Mouse (Mus musculus) bone marrow, adult 2 months (tissue): ENCODE results near the gene Hpse2. TPM values are rescaled to one million over a fixed set of nuclear protein-coding genes. Genes with fewer than 3 reads are reported as not detected.
A peak's percentile ranks its signal among the peaks of the same experiment; 100 is the strongest.

Source experiments
- H3K27ac ChIP-seq: fragments of 200-500 bp; 2 replicates; pipeline ENCODE4 v1.5.1; 2012; ENCODE audit warnings: low read depth, mild to moderate bottlenecking, control low read depth, inconsistent platforms, low read length; ENCODE audit not compliant: control insufficient read depth, poor library complexity, insufficient read depth
- H3K4me1 ChIP-seq: fragments of 200-500 bp; 2 replicates; pipeline ENCODE4 v1.6.1; 2011; ENCODE audit warnings: low read length; ENCODE audit not compliant: control insufficient read depth, insufficient read depth
- H3K4me3 ChIP-seq: fragments of 200-500 bp; replicated peaks from 2 replicates; pipeline ENCODE3; 2011; ENCODE audit warnings: mild to moderate bottlenecking, low read depth, low read length, control low read depth; ENCODE audit not compliant: control insufficient read depth
- CTCF ChIP-seq: fragments of 200-500 bp; IDR thresholded peaks from 2 replicates; pipeline ENCODE4 v1.5.1; 2011; ENCODE audit warnings: low read length, control low read depth; ENCODE audit not compliant: control insufficient read depth, insufficient read depth
- POLR2A ChIP-seq: fragments of 200-500 bp; IDR thresholded peaks from 2 replicates; pipeline ENCODE4 v1.6.1; 2011; ENCODE audit warnings: low read depth, mild to moderate bottlenecking, control low read depth, low read length, borderline replicate concordance; ENCODE audit not compliant: control insufficient read depth
- WGBS: fragments of 180-500 bp; shearing (Covaris S2); methylation state at CpG from one replicate; pipeline ENCODE4 v1.1.7; 2018; 5-methylcytosine and 5-hydroxymethylcytosine counted together
- polyA plus RNA-seq: library from polyadenylated mRNA; stranded (reverse); fragments of >200 nt; gene quantifications from 2 replicates; pipeline ENCODE4 v1.2.4, GENCODE M21; 2011; ENCODE audit warnings: low replicate concordance; ENCODE audit not compliant: missing spikeins, insufficient read depth, insufficient read length

The Hpse2 gene
- polyA plus RNA-seq, 1 experiment, result not detected

GRCm38 (mm10) chr19:42839118-42839517 lies 549.0 kb downstream of the Hpse2 start:
- 65% methylated on average over 2 of the region's 2 CpGs for WGBS
- Histone ChIP-seq H3K4me3 (no peak overlapping the region), H3K4me1 (peaks cover 4% of the 10 kb centered on the region), H3K27ac (peak overlapping the region; percentile 15; the same call in 1 of the 2 replicates)
- TF ChIP-seq POLR2A, result no peak
- TF ChIP-seq CTCF, result no peak

GRCm38 (mm10) chr19:42838271-42838670 lies 549.9 kb downstream of the Hpse2 start:
- 83% methylated on average over 2 of the region's 2 CpGs for WGBS
- TF ChIP-seq CTCF (no peak), POLR2A (no peak)
- Histone ChIP-seq H3K4me3 (no peak overlapping the region), H3K4me1 (peaks cover 4% of the 10 kb centered on the region), H3K27ac (no peak overlapping the region)

GRCm38 (mm10) chr19:42837591-42837990 lies 550.6 kb downstream of the Hpse2 start:
- WGBS, result 66% methylated on average over 10 of the region's 10 CpGs
- TF ChIP-seq POLR2A (no peak), CTCF (no peak)
- H3K4me3 ChIP-seq, result no peak overlapping the region
- no peak overlapping the region for H3K27ac ChIP-seq
- peaks cover 4% of the 10 kb centered on the region for H3K4me1 ChIP-seq

- TF ChIP-seq POLR2A, result no peak
- no peak for TF ChIP-seq CTCF
- Histone ChIP-seq H3K4me1 (no peaks in the 10 kb centered on the region; the same call in 1 of the 2 replicates), H3K4me3 (no peak overlapping the region), H3K27ac (no peak overlapping the region)
- WGBS, result 81% methylated on average over 7 of the region's 7 CpGs
Measured at GRCm38 (mm10) chr19:42833126-42833525, 555.0 kb downstream of the Hpse2 start.

GRCm38 (mm10) chr19:42832251-42832650 lies 555.9 kb downstream of the Hpse2 start:
- WGBS, result 82% methylated on average over 2 of the region's 2 CpGs

GRCm38 (mm10) chr19:42829196-42829595 lies 559.0 kb downstream of the Hpse2 start:
- no peak overlapping the region for H3K27ac ChIP-seq
- no peak for TF ChIP-seq CTCF
- no peak for TF ChIP-seq POLR2A
- 12% methylated on average over 4 of the region's 4 CpGs for WGBS
- no peak overlapping the region for H3K4me3 ChIP-seq
- H3K4me1 ChIP-seq, result no peaks in the 10 kb centered on the region; the same call in 1 of the 2 replicates

More at GRCm38 (mm10) chr19:42832251-42832650, 555.9 kb downstream of the Hpse2 start:
- no peak overlapping the region for H3K27ac ChIP-seq
- no peak overlapping the region for H3K4me3 ChIP-seq
- TF ChIP-seq CTCF (no peak), POLR2A (no peak)
- no peaks in the 10 kb centered on the region; the same call in 1 of the 2 replicates for H3K4me1 ChIP-seq

GRCm38 (mm10) chr19:42827843-42828242 lies 560.3 kb downstream of the Hpse2 start:
- Histone ChIP-seq H3K27ac (no peak overlapping the region), H3K4me3 (no peak overlapping the region), H3K4me1 (no peaks in the 10 kb centered on the region; the same call in 1 of the 2 replicates)
- TF ChIP-seq POLR2A, result no peak
- TF ChIP-seq CTCF, result no peak
- WGBS, result 85% methylated on average over 3 of the region's 3 CpGs

GRCm38 (mm10) chr19:42820109-42820508 lies 568.0 kb downstream of the Hpse2 start:
- no peak overlapping the region for H3K4me3 ChIP-seq
- 36% methylated on average over 5 of the region's 5 CpGs for WGBS
- H3K27ac ChIP-seq, result no peak overlapping the region
- H3K4me1 ChIP-seq, result no peaks in the 10 kb centered on the region
- no peak for TF ChIP-seq POLR2A
- TF ChIP-seq CTCF, result no peak

GRCm38 (mm10) chr19:42817761-42818160 lies 570.4 kb downstream of the Hpse2 start:
- no peak overlapping the region for H3K27ac ChIP-seq
- no peak for TF ChIP-seq CTCF
- TF ChIP-seq POLR2A, result no peak
- peaks cover 4% of the 10 kb centered on the region; the same call in 1 of the 2 replicates for H3K4me1 ChIP-seq
- H3K4me3 ChIP-seq, result no peak overlapping the region
- 63% methylated on average over 2 of the region's 2 CpGs for WGBS
